Mouse (Mus musculus) cerebellum, adult 11 months (tissue): ENCODE data around the gene Rbms3.

Experiments
- DNase-seq: peaks from one replicate; pipeline ENCODE4 v3.0.0; 2022

Rbms3 gene

GRCm38 (mm10) chr9:116701511-116702179 lies 928.1 kb downstream of the Rbms3 start:
- DNase-seq: no peak

DNA sequence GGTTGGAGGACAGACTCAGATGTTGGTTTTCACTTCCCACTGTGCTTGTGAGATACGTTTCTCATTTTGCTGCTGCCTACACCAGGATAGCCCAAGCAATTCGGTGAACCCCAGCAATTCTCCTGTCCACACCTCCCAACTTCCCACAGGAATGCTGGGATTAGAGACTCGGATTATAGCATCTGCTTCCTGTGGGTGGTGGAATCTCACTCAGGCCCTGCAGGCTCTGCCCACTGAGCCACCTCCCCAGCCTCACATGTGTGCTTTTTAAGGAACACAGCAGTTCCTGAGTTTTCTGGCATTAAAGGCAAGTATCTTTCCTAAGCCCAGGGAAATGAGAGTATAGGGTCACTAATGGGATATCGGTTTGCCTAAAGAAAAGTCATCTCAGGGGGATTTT lies 941.1 kb downstream of the Rbms3 start:
- DNase-seq: no peak

DNA sequence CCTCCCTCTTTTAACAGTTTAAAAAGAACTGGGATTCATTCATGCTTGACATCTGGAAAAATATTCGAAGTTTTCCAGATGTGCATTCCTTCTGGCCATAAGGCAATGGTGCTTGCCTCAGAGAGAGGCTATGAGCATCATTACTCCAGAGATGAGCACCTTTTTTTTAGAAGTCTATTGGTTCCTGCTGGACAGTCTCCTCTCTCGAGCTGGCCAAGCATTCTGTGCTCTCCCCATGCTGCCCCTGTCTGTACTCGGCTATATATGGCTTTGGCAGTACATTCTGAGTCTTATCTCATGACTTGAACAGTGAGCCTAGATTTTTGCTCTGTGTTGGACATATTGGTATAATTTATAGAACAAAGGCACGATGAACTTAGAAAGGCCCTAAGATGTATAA lies 952.6 kb downstream of the Rbms3 start:
- no peak for DNase-seq

DNA sequence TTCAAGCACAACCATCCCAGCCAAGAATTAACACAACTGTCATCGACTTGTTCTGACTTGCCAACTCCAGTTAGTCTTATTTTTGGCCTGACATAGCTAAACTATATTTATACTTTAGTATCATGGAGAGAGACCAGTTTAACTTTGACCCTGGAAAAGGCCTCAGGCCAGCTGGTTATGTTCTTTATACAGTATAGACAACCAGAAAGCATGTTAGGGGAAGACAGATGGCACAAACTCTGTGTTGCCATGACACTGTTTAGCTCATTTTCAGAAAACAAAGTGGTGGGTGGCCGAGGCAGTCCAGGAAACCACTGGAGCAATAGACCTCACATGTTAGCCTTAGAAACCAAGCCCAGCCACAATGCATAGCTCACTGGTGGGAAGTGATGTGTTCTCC lies 953.3 kb downstream of the Rbms3 start:
- DNase-seq: no peak

GRCm38 (mm10) chr9:116674191-116674590 lies 955.5 kb downstream of the Rbms3 start:
- DNase-seq: no peak

DNA sequence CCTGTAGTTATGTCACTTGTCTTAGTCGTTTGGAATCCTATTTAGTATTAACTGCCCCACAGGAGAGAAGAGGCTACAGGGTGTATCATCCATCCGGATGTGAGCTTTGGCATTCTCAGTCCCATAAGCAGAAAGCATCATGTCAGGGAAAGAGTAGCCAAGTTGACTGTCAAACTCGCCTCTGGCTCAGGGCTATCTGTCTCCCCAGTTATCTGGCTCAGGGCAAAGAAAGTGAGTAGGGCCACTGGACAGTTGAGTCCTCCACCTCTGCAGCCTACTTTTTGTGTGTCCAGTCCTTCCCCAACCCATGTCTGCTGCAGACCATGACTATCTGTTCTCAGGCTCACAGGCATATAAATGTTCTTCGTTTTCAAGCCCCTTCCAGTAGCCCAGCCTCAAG lies 968.7 kb downstream of the Rbms3 start:
- no peak for DNase-seq

DNA sequence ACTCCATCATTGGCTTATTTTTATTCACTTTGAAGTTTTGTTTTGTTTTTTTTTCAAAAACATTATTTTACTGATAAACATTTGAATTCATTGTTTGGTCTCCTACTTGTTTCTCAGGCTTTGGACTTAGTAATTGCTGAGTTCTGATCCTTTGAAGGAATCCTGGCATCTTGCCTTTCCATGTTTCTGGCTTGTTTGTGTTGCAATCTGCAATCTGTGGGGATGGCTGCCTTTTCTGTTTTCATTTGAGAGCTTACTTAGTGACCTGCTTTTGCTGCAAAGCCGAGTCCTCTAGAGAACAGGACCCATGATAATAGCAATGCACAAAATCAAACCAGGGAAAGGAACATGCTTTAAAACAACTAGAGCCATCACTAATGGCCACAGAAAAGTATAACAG lies 969.8 kb downstream of the Rbms3 start:
- no peak for DNase-seq

- DNase-seq: no peak
Measured at GRCm38 (mm10) chr9:116657141-116657540, 972.6 kb downstream of the Rbms3 start.

GRCm38 (mm10) chr9:116651414-116651813 lies 978.3 kb downstream of the Rbms3 start:
- no peak for DNase-seq

DNA sequence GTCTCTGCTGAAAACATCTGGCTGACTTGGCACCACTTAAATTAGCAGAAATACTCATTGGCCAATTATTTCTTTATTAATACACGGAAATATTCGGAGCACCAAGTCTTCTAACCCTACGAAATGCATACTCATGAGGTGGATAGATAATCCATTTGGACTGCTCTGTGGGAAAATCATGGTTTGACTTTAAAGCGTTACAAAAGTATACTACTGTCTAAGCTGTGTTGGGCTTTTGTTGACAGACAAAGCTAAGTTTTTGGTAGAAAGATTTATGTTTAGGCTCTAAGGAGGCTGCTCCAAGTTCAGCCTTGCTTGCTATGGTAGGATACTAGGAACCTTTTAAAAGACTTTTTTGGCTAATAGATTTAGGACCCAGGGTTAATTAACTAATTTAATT lies 979.8 kb downstream of the Rbms3 start:
- no peak for DNase-seq

- no peak for DNase-seq
Measured at GRCm38 (mm10) chr9:116649086-116649792, 980.5 kb downstream of the Rbms3 start.

GRCm38 (mm10) chr9:116644616-116645015 lies 985.1 kb downstream of the Rbms3 start:
- DNase-seq: no peak

DNA sequence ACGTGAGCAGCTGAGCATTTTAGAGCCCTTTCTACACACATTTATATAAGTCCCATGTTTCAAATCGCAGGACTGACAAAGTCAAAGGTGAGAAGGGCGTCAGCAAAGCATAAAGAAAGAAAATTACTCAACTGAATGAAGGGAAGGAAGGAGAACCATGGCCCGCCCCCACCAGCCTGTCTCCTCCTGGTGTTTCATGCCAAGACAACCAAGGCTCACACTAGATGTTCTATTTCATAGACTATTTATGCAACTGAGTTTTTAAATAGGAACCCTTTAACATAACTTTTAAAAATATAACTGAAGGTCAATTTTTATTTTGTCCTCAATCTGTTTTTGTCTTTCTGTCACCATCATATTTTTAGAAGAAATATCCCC lies 989.4 kb downstream of the Rbms3 start:
- DNase-seq: no peak

DNA sequence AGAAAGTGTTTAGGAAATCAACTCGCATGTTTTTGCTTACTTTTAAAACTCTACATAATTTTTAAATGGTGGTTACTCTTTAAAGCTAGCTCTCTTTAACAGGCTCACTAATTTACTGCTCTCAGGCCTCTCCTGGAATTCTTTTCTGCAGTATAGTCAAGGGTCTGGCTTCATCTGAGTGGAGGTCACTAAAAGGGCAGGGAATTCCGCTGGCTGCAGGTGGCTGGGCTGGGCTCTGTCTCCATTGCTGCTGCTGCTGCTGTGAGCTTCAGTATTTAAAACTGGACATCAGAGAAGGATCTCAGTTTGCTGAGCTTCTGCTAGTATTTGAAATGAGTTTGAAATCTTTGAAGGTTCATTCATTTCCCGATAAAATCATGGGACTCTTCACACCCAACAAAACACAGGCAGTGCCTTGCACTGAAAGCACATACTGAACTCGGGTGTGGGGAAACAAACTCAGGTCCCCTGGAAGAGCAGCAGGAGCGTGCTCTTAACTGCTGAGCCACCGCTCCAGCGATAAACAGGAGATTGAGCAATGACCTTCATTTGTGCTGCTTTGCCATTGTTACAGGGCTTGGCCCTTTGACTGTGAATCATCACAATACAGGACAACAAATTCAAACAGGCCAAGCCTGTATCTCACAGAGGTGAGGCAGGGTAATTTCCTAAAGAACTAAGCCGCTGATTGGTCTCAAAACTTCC lies 990.0 kb downstream of the Rbms3 start:
- no peak for DNase-seq

GRCm38 (mm10) chr9:116633786-116634185 lies 995.9 kb downstream of the Rbms3 start:
- DNase-seq: no peak

GRCm38 (mm10) chr9:116633075-116633474 lies 996.6 kb downstream of the Rbms3 start:
- no peak for DNase-seq

GRCm38 (mm10) chr9:116631816-116632215 lies 997.9 kb downstream of the Rbms3 start:
- DNase-seq: no peak

GRCm38 (mm10) chr9:116630805-116631204 lies 998.9 kb downstream of the Rbms3 start:
- no peak for DNase-seq

DNA sequence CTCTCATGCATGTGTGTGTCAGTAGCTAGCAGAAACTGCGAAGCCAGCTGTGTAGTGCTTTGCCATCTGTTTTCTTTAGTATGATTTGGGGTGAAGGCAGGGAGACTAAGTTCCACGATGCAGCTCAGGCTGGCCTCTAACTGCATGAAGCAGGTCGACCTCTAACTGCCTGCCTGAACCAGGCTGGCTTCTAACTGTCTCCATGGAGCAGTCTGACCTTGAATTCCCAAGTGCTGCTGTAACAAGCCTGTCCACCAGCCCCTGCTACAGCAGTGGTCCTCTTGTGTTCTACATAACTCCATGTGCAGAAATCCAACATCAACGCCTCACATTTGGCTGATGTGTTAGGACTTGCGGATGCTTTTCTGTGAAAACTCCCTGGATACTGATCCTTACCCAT lies 1009.3 kb downstream of the Rbms3 start:
- DNase-seq: no peak

GRCm38 (mm10) chr9:116618886-116619285 lies 1010.8 kb downstream of the Rbms3 start:
- no peak for DNase-seq

DNA sequence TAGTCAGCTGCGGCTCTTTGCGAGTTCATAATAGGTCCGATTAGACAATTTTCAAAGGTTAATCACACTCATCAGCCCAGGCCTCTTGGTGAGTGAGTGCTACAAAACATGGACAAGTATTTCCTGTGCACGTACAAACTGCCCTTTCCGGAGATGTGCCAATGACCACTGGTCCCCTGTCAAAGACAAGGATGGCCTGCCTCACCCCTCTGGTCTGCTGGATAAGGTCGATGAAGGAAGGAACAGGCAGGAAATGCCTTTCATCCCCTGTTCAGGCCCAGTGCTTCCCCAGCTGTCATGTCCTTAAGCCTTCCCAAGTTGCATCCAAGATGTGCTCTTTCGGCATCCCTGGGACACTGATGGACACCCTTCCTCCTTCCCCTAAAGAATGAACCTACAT lies 1016.4 kb downstream of the Rbms3 start:
- DNase-seq: no peak

DNA sequence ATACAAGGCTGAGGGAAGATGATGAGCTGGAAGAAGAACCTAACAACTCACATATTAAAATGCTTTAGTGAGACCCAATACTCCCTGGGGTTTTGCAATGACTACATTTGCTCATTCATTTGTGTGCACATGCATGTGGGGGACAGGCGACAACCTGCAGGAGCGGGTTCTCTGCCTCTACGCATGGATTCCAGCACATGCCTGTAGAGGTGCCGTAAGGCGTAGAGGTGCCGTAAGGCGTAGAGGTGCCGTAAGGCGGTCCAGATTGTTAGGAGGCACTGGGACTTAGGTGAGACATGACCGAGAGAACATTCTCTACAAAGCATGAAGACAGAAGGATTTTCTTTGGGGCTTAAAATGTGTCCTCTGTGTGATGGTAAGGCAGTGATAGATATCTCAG lies 1033.7 kb downstream of the Rbms3 start:
- DNase-seq: no peak

- DNase-seq: no peak
Measured at GRCm38 (mm10) chr9:116592486-116592885, 1037.2 kb downstream of the Rbms3 start.

- no peak for DNase-seq
Measured at GRCm38 (mm10) chr9:116591071-116591470, 1038.6 kb downstream of the Rbms3 start.
